Mouse (Mus musculus) cerebellum, postnatal 36 days (tissue): ENCODE data around the gene Zfp692.
A peak's percentile ranks its signal among the peaks of the same experiment; 100 is the strongest.
"Not testable (repeated sequence)": the region's sequence is repeated elsewhere in the genome, so short reads cannot be mapped to it uniquely, and the experiment has no call there.

Experiments used
- DNase-seq, 2 experiments: peaks; one replicate each; pipeline ENCODE4 v3.0.0; 2021 to 2022; ENCODE audit warnings: mixed read lengths in 2 of 2

Zfp692 gene

GRCm38 (mm10) chr11:58306860-58307308 lies at the start of gene Zfp692:
Zfp692 (plus strand) TSS chr11:58307069.
- DNase-seq, result peak; percentile 95 to 98

- DNase-seq, result no peak
These were observed 49.1 kb upstream of the Zfp692 start for GRCm38 (mm10) chr11:58257816-58258215.

- DNase-seq, result no peak
These were observed 46.7 kb upstream of the Zfp692 start for GRCm38 (mm10) chr11:58260156-58260555.

GRCm38 (mm10) chr11:58261826-58262225 lies 45.0 kb upstream of the Zfp692 start:
- no peak for DNase-seq

GRCm38 (mm10) chr11:58262336-58262735 lies 44.5 kb upstream of the Zfp692 start:
- no peak for DNase-seq

GRCm38 (mm10) chr11:58263516-58263915 lies 43.4 kb upstream of the Zfp692 start:
- DNase-seq, result no peak

GRCm38 (mm10) chr11:58264546-58264945 lies 42.3 kb upstream of the Zfp692 start:
- no peak for DNase-seq

- DNase-seq, result no peak
These were observed 38.6 kb upstream of the Zfp692 start for GRCm38 (mm10) chr11:58268285-58268684.

GRCm38 (mm10) chr11:58274572-58274971 lies 32.3 kb upstream of the Zfp692 start, which contains the start of gene 4930438A08Rik:
4930438A08Rik (plus strand) TSS chr11:58274799.
- no peak for DNase-seq

GRCm38 (mm10) chr11:58275756-58276155 lies 31.1 kb upstream of the Zfp692 start:
- no peak for DNase-seq

GRCm38 (mm10) chr11:58281970-58282496 lies 24.8 kb upstream of the Zfp692 start:
- DNase-seq, result no peak

- DNase-seq, result no peak
These were observed 24.4 kb upstream of the Zfp692 start for GRCm38 (mm10) chr11:58282518-58282917.

- DNase-seq, result no peak
These were observed 16.7 kb upstream of the Zfp692 start for GRCm38 (mm10) chr11:58289992-58290682.

- no peak for DNase-seq
These were observed 16.1 kb upstream of the Zfp692 start for GRCm38 (mm10) chr11:58290812-58291211.

GRCm38 (mm10) chr11:58292791-58293190 lies 14.1 kb upstream of the Zfp692 start:
- DNase-seq, result no peak

- DNase-seq, result no peak
These were observed 9.5 kb upstream of the Zfp692 start for GRCm38 (mm10) chr11:58297396-58297795.

GRCm38 (mm10) chr11:58301057-58301456 lies 5.8 kb upstream of the Zfp692 start:
- peak; percentile 67 to 74 for DNase-seq

- peak; percentile 96 to 100 for DNase-seq
These were observed 4.8 kb upstream of the Zfp692 start for GRCm38 (mm10) chr11:58301837-58302754.

- DNase-seq, result no peak
These were observed 4.0 kb upstream of the Zfp692 start for GRCm38 (mm10) chr11:58302774-58303445.

GRCm38 (mm10) chr11:58303594-58303993 lies 3.3 kb upstream of the Zfp692 start:
- no peak for DNase-seq

GRCm38 (mm10) chr11:58305299-58305698 lies 1.6 kb upstream of the Zfp692 start:
- DNase-seq, result not testable (repeated sequence)

GRCm38 (mm10) chr11:58307411-58308080 lies 677 bp downstream of the Zfp692 start:
- peak; percentile 44 to 52 for DNase-seq
